Mouse (Mus musculus) 416B (cell line): ENCODE data around the gene Duxf3.
"Not testable (repeated sequence)": the region's sequence is repeated elsewhere in the genome, so short reads cannot be mapped to it uniquely, and the experiment has no call there.

Source experiments
- DNase-seq: peaks from one replicate; pipeline ENCODE4 v3.0.0; 2011; ENCODE audit warnings: low read depth

The Duxf3 gene

GRCm38 (mm10) chr10:58223161-58223560 is 9.3 kb downstream of the Duxf3 start:
- DNase-seq, result not testable (repeated sequence)

- not testable (repeated sequence) for DNase-seq
These were observed 10.9 kb downstream of the Duxf3 start for GRCm38 (mm10) chr10:58221571-58221970.

DNA sequence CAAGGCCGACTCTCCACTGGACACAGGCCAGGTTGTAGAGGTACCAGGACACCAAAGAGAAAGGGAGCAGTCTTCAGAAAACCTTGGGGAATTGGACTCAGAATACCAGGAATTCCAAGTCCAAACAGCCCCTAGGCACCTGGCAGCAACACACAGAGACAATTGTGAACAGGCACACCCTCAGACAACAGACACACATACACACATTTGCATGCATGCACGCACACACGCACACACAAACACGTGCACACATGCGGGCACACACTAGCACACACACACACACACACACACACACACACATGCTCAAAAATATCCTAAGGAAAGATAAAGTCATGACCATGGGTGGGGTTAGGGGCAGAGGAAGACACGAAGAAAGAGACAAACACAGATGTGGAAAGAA is 11.7 kb downstream of the Duxf3 start:
- no peak for DNase-seq

GRCm38 (mm10) chr10:58217366-58217765 is 15.1 kb downstream of the Duxf3 start:
- DNase-seq, result no peak

DNA sequence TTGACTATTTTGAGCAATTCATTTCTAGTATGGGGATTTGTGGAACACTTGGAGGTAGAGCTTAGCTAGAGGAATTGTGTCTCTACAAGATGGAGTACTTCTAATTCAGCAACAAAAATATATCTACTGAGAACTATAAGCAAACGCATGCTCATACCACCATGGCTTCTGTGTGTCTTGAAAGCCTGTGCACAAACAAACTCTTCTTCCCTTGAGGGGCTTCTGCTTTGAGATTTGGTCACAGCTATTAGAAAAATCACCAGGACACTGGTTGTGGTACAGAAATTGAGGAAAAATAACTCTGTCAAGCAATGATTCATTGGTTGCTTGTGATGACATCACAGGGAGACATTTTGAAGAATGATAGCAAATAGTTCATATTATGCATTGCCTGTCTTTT is 17.1 kb downstream of the Duxf3 start:
- no peak for DNase-seq

GRCm38 (mm10) chr10:58214934-58215333 is 17.5 kb downstream of the Duxf3 start:
- DNase-seq, result no peak

DNA sequence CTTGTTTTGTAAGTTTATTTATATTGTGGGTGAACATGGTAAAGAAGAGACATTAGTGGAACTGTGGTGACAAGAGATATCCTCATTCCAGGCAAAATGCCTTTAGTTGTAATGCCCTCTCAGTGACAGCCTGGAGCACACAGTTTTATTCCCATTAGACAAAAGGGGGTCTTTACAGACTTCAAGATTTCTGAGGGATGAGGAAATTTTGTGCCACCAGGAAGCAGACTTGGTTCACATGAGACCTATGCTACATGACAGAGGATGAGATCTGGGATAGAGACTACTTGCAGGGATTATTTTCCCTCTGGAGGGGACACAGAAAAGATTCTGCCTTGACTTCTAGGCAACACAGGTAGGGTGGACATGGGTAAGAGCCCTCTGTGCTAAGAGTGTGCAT is 18.0 kb downstream of the Duxf3 start:
- DNase-seq, result no peak

DNA sequence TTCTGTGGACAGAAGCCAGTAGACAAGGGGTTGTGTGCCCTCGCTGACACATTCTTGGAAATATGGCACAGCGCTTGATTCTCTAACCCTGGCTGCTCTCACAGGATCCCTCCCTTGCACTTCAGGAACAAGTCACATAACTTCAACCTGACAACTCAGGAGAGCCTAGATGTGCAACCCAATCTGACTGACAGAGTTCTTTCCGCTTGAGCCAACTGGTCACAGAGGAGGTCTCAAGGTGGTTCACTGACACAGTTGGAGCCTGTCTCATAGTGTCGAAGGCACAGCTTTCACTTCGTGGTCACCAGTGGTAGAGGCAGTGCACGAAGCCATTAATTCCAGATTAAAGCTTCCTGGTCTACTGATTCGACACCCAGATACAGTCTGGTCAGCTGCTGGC is 20.2 kb downstream of the Duxf3 start:
- DNase-seq, result no peak

- DNase-seq, result no peak
These were observed 21.3 kb downstream of the Duxf3 start for GRCm38 (mm10) chr10:58211213-58211612.

DNA sequence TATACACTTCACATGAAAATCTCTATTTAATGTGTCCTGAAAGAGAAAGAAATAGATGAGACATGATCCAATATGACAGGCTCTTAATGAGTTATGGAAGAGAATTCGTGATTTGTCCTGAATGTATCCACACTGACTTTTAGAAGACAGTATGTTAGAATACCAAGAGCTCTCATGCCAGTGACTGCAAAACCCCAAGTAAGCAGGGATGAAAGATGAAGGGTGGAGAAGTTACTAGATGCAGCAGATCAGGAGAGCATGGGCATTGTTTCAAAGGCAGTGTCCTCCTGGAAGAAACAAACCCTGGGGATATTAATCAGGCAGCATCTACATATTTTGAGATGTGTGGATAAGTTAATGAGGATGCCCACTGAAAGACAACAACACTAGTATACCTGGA is 22.0 kb downstream of the Duxf3 start:
- no peak for DNase-seq

- DNase-seq, result no peak
These were observed 22.6 kb downstream of the Duxf3 start for GRCm38 (mm10) chr10:58209710-58210467.

- DNase-seq, result no peak
These were observed 25.7 kb downstream of the Duxf3 start for GRCm38 (mm10) chr10:58206639-58207404.

- DNase-seq, result no peak
These were observed 26.5 kb downstream of the Duxf3 start for GRCm38 (mm10) chr10:58205986-58206385.
